Mouse (Mus musculus) embryo, embryonic 11 days (tissue): ENCODE data around the gene Myl10.
"Not testable (repeated sequence)": the region's sequence is repeated elsewhere in the genome, so short reads cannot be mapped to it uniquely, and the experiment has no call there.

Experiments used
- DNase-seq: peaks from one replicate; pipeline ENCODE4 v3.0.0-alpha.2; 2015

Gene Myl10

DNA sequence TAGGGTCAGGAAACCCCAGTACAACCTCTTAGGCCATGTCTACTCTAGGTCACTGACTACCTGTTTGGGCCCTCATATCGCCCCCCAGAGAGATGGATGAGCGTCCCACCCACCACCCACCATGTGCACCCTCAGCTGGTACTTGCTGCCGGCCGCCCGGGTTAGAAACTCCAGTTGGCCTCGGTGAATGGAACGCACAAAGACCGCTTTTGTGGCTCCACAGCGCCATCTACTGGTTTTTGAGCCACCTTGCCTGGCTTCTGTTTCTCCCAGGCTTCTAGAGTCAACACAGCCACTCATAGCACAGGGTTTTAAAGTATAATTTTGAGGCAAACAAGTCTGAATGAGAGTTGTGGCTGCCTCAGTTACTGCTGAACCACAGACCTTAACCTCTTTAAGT is 13.9 kb downstream of the Myl10 start:
- DNase-seq, result peak; percentile 93

GRCm38 (mm10) chr5:136708116-136708515 is 15.2 kb downstream of the Myl10 start:
- DNase-seq, result no peak

GRCm38 (mm10) chr5:136710742-136711141 is 17.8 kb downstream of the Myl10 start:
- no peak for DNase-seq

DNA sequence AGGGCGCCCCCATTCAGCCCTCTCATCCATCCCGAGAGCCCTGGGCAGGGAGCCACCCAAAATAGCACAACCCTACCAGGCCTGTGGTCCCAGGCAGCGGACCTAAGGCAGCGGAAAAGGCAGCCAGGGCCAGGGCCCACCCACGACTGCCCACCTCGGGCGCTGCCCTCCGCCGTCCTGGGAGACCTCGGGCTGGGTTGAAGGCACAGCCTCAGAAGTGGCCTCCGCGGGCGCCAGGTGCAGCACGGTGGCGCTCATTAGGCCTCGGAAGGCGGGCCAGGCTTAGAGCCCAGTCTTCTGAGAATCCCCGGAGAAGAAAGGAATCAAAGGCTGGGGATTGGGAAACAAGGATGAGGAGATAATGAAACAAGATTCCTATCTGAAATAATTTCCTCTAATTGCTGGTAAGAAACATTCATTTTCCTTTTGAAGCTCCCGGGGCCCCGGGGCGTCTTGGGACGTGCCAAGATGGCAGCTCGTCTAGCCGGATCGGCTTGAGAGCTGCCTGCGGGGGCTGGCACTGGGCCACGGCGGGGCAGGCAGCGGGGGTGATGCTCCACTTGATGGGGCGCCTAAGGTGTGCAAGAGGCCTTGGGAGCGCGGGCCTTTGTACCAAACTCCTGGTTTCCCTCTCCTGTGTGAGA is 21.4 kb downstream of the Myl10 start:
- peak; percentile 30 for DNase-seq

GRCm38 (mm10) chr5:136714879-136715278 is 21.9 kb downstream of the Myl10 start:
- peak; percentile 82 for DNase-seq

- DNase-seq, result no peak
Measured at GRCm38 (mm10) chr5:136716696-136717572, 24.0 kb downstream of the Myl10 start.

DNA sequence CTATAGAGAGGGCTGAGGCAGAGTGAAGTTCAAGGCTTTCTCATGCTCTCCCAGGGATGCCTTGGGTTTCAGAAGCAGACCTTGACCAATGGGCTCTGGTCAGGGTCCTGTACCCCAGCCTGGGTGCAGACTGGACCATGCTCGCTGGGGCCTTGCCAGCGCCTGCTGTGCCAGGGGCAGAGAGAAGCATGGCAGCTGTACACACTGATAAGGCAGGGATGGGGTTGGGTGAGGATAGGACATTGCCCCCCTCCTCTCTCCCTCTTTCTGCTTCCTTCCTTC is 24.6 kb downstream of the Myl10 start:
- no peak for DNase-seq

GRCm38 (mm10) chr5:136718656-136719055 is 25.7 kb downstream of the Myl10 start:
- no peak for DNase-seq

DNA sequence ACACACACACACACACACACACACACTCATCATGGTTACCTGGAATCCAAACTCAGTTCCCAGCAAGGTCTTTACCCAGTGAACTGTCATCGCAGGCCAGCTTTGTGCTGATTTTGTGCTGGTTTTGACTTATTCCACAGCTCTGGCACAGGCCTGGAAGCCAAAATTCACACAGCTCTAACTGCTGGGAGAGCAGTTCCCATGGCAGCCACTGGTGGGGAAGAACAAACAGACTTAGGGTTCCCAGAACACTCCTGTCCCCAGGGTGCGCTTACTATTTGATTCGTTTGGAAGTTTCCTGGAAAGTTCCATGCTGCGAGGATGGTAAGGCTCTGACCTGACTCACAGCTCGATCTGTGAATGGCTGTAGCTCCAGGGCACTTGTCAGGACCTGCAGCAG is 28.6 kb downstream of the Myl10 start:
- DNase-seq, result no peak

- DNase-seq, result not testable (repeated sequence)
Measured at GRCm38 (mm10) chr5:136726271-136726670, 33.3 kb downstream of the Myl10 start.

GRCm38 (mm10) chr5:136738918-136739317 is 46.0 kb downstream of the Myl10 start:
- no peak for DNase-seq

- no peak for DNase-seq
Measured at GRCm38 (mm10) chr5:136746596-136746995, 53.6 kb downstream of the Myl10 start.
